Mouse (Mus musculus) kidney, adult 8-10 months (tissue): Measurements from ENCODE around the gene Gstz1.
"Not testable (repeated sequence)": the region's sequence is repeated elsewhere in the genome, so short reads cannot be mapped to it uniquely, and the experiment has no call there.

Experiments used
- DNase-seq, 2 experiments: peaks; one replicate each; pipeline ENCODE4 v3.0.0; 2022

Gstz1 gene

DNA sequence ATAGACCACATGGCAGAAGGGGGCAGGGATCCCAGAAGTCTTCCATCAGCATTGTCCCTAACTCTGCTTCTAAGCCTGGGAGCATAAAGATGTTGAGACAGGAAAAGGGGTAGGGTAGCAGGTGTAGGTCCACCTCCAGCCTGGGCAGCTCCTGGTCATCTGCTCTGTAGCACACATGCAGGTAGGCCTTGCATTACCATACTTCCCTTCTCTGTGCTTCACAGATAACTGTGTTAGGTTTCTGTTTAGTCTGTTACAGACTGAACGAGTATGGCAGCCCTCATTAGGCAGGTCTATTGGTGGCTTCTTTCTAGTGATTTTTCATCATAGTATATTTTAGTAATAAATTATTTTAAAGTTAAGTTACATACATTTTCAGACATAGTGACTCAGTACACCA lies 13.3 kb downstream of the Gstz1 start:
- no peak for DNase-seq

DNA sequence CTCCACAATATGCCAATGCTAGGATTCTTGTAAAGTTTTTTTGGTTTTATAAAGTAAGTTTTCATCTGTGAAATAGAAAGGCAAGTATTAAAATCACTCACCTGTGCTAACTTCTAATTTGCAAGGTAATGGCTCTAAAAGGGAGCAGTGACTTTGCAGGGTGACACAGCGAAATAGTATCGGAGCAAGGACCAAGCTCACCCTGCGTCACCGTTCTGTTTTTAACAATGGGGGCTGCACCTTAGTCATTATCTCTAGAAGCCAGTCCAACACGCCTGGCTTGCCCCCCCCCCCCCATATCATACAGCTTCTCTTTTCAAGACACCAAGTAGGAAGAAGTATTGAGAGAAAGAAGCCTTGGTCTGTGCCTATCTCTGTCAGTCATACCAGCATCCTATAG lies 13.8 kb downstream of the Gstz1 start:
- no peak for DNase-seq

DNA sequence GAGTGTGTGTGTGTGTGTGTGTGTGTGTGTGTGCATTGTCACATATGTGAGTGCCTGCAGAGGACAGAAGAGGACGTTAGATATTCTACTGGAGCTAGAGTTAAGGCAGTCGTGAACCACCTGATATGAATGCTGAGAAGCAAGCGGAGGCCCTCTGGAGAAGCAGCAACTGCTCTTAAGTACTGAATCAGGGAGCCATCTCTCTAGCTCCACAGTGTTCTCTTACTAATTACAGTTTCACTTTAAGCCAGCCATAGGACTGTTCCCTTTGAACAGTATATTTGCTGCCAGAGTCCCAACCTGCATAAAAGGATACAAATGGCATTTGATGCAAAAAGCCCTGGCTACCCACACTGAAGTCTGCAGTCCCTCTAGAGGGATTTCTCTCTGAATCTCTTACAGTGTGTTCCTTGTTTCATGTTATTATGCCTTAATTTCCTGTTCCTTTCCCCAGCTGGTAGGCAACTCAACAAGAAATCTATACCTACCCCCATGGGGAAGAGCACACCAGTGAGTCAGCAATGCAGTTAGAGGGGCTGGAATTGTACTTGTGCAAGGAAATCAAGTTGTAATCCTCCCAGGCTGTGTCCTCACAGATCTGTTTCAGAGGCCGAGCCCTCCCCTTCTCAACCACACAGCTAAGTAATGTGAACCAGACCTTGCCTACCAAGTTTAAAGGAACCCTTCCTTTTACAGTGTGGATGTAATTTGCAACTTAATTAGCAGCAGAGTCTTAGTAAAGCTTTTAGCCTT lies 28.4 kb downstream of the Gstz1 start:
- no peak for DNase-seq

DNA sequence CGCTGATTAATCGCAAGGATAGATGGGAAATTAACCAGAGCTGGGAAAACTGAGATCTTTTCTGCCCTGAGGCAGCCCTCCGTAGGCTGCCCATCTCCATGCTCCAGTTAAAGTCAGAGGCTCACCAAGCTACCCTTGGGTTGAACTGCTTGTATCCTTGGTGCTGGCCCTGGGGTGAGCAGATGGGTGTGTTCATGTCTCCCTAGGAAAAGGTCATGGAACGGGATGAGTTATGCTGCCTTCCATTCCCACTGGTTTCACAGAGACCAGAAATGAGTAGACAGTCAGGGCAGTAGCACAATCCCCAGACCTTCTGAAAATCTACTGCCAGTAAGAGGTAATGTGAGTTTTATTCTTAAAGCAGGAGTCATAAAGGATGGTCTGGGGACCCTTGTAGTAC lies 30.7 kb downstream of the Gstz1 start:
- DNase-seq: no peak

- DNase-seq: no peak
Observed at GRCm38 (mm10) chr12:87193008-87193407, 46.0 kb downstream of the Gstz1 start.

DNA sequence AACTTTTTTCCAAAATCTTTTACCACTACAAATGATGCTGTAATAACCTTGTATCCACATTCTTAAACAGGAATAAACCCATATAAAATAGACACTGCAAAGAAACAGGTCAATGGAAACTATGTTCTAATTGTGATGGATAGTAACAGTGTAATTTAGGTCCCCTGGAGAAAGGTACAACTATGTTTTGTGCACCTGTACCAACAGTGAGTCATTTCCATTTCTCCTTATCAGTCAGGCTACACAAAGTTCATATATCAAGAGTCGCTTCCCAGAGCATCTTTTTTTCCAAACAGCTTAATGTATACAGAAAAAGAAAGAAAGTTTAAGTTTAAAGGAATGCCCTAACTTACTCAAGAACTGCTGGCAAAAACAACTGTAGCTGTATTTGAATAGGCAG lies 48.1 kb downstream of the Gstz1 start:
- no peak for DNase-seq

DNA sequence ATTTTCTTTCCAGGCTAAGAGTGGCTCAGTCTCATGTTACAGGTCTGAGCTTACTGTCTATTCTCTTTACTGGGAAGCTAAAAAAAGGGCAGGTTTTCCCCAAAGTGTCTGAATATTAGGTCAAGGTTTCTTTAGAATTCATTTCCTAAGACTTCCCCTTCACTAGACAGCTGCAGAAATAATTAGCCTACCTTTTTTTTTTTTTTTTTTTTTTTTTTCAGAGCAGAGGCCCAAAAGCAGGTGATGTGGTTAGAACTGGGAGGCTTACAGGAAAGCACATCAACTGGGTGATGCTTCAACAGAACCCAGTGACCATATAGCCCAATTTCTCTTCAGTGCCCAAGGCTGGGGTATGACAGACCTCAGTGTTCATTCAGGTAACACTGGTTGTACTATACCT lies 49.3 kb downstream of the Gstz1 start:
- no peak for DNase-seq

DNA sequence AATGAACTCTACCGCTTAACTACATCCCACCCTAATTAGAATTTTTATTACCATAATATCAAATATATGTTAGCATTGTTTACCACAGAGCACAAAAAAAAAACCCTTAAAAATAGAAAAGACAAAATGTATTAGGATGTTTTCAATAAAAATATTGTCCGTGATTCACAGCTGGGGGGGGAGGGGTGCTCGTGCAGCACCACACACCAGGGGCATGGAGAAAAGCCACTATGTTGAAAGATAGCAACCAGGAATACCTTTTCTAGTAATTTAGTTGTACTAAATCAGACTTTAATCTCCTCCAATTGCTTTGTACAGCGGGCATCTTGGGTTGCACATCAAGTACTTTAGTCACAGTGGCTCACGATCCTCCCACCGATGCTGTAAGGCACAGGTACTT lies 51.8 kb downstream of the Gstz1 start:
- DNase-seq: no peak

DNA sequence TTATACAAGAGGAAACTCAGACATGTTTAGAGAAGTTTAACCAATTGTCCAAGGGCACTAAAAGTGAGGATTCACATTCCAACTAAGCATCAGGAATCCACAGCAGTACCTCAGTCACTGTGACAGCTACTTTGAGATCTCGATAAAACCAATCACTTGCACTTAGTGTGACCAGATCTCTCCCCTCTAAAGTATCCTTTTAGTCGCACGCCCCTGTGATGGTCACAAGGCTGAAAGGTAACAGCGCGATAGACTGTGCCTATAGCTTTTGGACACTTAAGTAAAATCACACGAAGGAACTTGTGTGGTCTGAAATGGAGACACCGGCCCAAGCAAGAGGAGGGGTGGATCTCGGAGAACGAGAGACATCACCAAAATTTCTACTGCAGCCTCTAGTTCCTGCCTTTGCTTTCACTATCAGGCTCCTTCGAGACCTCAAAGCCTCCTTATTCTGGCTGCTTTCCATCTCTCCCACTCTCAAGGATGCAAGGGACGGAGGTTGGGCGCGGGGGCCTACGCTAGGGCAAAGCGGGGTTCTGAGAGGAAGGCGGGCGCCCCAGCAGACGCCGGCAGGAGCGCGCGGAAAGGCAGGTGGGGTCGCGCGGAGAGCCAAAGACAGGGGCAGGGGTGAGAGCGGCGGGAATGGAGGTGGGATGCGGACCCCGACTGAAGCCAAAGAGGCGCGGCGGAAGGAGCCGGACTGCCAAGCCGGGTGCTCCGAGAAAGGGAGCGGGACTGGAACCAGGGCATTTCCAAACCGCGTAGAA lies 52.4 kb downstream of the Gstz1 start, which contains the start of gene Samd15:
Samd15 (plus strand) TSS at position 518 of the 767 bp plus-strand sequence.
- DNase-seq: peak; percentile 17 to 23

- peak; percentile 79 for DNase-seq
Observed at GRCm38 (mm10) chr12:87199973-87200586, 53.1 kb downstream of the Gstz1 start, which contains the start of gene Tmed8. Gene Tmed8 (minus strand): TSS chr12:87200454.

- no peak for DNase-seq
Observed at GRCm38 (mm10) chr12:87201694-87202093, 54.7 kb downstream of the Gstz1 start.

DNA sequence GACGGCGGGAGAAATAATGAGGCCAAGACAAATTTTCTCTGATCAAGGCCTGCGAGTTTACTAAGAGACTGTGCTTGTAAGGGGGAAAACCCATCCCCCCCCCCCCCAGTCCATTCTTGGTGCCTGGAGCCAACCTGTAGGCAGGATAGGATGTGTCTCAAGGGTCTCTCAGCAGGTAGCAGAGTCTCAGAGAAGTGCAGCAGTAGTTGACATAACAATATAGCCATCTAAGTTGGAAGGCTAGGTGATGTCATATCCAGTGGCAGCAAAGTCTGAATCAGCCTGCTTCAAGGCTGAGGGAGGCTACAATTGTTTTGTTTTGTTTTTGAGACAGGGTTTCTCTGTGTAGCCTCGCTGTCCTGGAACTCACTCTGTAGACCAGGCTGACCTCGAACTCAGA lies 58.8 kb downstream of the Gstz1 start:
- DNase-seq: not testable (repeated sequence)

- DNase-seq: no peak
Observed at GRCm38 (mm10) chr12:87212844-87213606, 66.1 kb downstream of the Gstz1 start.
